Mouse (Mus musculus) c-Kit-positive CD71-negative TER-119-negative erythroid progenitor cells, embryonic 14.5 days (primary cell): ENCODE measurements around the gene Sod2.
"Not testable (repeated sequence)": the region's sequence is repeated elsewhere in the genome, so short reads cannot be mapped to it uniquely, and the experiment has no call there.

Experiments used
- DNase-seq: peaks from one replicate; pipeline ENCODE4 v3.0.0-alpha.2; 2013; ENCODE audit warnings: low read depth

The Sod2 gene

DNA sequence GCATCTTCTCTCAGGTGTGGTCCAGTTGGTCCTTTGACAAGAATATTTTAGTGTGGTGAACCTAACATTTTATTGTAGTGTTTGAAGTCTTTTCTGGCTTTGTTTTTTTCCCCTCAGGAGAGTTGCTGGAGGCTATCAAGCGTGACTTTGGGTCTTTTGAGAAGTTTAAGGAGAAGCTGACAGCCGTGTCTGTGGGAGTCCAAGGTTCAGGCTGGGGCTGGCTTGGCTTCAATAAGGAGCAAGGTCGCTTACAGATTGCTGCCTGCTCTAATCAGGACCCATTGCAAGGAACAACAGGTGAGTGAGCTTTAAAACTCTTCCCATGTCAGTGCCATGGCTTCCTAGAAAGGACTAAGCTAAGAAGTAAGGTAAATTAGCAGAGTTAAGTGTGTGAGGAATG lies 6.7 kb downstream of the Sod2 start:
- no peak for DNase-seq

DNA sequence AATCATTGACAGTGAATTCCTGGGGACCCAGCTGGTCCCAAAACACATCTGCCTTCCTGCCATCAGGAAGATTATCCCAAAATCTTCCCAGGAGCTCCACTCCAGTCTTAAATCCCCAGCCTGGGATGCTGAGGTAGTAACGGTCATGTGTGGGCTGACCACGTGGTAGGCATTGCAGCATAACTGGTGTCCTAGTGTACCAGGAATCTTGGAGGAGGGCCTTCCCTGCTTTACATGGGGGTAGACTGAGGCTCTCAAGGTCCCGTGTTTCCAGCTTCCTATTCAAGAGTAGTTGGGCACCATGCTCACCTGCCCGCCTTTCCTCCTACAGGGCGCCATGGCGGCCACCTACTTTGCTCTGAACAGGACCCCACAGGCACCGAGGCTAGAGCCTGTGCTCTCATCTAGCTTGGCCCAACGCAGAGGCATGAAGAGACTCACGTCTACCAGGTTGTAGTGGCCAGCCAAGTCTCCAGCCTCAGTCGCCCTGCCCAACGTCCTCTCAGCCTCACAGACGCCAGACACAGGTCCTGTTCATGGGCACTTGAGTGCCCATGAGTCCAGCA lies 30.1 kb downstream of the Sod2 start:
- not testable (repeated sequence) for DNase-seq

DNA sequence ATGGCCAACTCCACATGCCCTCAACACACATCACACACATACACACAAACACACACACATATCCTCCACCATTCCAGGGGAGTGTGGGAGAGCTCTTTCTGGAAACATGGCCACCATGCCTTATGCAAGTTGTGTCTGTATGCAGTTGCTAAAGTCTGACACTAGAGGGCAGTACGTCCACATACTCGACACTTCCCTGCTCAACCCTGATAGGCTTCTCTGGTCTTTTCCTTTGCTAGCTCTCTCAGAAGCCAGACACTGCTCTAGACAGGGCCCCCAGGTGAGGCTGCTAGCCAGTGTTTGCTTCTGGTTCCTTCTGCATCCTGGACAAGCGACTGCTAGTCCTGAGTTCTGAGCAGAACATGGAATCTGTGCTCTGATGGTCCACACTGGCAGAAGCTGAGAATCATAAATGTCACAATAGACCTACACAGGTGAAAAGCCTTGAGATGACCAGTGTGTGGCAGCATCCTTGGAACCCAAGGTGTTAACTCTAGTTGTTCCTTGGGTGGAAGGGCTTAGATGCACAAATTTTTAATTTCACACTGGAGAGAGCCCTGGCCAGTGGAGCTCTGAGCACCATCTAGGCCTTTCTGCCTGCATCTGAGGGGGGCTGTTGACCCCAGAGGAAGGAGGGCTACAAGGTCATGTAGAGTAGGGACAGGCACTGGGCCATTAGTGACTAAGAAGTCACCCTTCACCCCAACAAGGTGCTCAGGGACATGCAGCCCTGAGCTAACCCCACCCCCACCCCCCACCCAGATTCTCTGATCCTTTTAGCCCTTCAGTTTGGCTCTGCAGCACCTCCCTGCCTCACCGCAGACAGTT lies 37.4 kb downstream of the Sod2 start:
- peak; percentile 57 for DNase-seq

DNA sequence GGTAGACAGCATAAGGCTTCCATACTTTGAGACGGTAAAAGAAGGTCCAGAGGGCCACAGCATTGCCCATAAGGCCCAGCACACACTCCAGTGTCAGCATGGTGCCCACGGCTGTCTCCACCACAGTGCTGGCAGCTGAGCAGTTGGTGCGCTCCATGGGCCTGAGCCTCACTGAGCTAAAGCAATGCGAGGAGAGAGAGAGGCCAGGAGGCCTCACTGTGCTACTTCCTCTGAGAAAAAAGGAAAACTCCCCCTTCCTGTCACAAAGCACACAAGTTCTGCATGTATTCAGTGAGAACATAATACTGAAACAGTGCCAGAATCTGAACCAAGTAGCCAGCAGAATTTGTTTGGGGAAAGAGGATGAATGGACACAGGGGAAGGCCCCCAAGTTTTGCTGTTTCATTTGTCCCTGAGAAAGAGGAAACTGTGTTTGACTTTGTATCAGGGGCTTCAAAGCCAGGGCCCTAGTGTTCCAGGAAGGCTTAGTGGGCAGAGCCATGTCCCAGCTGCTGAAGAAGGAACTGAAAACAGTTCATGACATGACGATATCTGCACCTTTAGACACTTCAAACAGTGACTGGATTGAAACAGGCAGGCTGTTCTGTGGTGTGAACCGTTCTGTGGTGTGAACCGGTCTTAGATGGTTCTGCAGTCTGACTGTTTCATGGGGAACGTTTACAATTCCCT lies 45.6 kb downstream of the Sod2 start, which contains the start of gene Gpr31b:
Gene Gpr31b, minus strand, starts transcription at position 173 of the 690 bp plus-strand sequence.
- DNase-seq, result not testable (repeated sequence)

DNA sequence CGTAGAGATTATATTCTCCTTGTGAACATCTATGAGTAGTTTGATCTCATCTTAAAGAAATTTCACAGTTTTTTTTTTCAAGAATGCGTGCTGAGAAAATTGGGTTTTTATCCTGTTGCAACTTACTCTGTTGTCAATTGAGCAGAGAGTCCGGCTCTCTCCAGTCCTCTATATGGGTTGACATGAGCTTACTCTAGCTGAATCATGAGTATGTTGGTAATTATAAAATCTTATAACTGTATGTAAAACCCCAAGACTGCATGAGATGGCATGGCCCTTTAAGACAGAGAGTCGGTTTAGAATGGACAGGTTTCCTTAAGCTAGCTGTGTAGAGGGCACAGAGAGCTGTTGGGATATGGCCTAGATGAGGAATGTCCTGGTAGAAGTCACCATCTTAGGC lies 54.2 kb downstream of the Sod2 start, which contains the start of gene Tcp10b:
Gene Tcp10b, plus strand, starts transcription at position 301 of the 400 bp plus-strand sequence.
- DNase-seq, result not testable (repeated sequence)

DNA sequence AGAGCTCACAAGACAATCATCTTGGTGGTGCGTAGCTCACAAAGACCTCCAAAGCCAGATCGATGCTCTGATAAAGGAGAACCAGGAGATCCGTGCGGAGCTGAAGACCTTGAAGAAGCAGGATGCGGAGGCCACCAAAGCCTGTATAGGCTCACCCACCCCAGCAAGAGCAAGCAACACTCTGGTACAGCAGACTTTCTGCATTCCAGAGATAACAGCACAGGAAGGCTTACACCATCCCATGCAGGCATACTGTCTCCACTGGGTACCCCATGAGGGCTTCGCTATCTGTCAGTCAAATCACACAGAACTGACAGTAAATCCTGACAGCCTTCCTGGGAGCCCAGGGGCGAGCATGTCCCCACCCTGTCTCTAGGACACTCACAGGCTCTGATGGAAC lies 56.2 kb downstream of the Sod2 start:
- DNase-seq, result not testable (repeated sequence)

DNA sequence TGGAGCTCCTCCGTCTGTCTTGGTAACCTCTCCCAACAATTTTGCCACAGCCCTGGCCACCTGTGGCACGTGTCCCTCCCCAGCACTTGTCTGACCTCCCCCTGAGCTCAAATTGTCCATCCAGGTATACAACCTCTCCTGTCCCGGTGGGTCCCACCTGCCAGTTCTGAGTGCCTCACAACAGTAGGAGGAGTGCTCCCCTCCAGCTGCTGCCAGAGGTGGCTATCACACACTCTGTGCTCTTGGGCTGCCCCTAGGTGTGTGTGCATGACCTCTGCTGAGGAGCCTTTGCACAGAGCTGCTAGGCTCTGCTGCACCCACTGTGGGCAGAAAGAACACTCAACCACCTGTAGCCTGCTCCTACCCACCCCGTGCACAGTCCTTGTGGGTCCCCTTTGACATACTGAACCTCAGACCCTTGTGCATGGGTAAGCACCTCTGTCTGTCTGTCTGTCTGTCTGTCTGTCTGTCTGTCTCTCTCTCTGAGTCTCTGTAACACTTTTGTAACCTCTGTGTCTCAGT lies 61.3 kb downstream of the Sod2 start:
- DNase-seq, result not testable (repeated sequence)

DNA sequence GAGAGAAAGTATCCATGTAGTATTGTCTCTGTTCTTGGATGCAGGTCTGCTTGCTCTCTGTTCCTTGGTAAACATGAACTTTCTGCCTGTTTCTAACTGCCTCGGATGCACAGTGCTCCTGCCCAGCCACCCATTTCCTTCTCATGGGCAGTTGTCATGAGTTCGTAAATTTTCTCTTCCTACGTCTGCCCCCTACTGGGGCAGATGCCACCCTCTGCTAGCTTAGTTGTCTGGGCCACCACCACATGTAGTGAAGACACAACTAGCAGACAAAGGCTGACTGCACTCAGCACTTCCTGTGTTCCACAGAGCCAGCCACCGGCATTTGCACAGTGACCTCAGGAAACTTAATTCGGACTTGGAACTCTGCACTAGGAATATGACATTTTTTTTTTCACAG lies 62.6 kb downstream of the Sod2 start:
- not testable (repeated sequence) for DNase-seq
